Mouse (Mus musculus): ENCODE results near the gene Gmds. TPM values are rescaled to one million over a fixed set of nuclear protein-coding genes. Genes with fewer than 3 reads are reported as not detected.
A peak's percentile ranks its signal among the peaks of the same experiment; 100 is the strongest.

The Gmds gene
- polyA plus RNA-seq, 1 experiment from 2014 or later, result 46.8 TPM

GRCm38 (mm10) chr13:31804571-31804970 lies 534.0 kb downstream of the Gmds start:
- no peak overlapping the region for H3K4me3 ChIP-seq
- peaks cover 58% of the 10 kb centered on the region for H3K4me1 ChIP-seq
- no peak overlapping the region for H3K27ac ChIP-seq
- ATAC-seq (ENCODE audit: insufficient number of reproducible peaks, low FRiP score, low TSS enrichment, low read depth), result no peak
- H3K9ac ChIP-seq, result no peak overlapping the region
- H3K4me2 ChIP-seq, result no peak overlapping the region
- no peaks in the 10 kb centered on the region for H3K9me3 ChIP-seq
- peaks cover 68% of the 10 kb centered on the region for H3K27me3 ChIP-seq
- 10% methylated on average over 7 of the region's 7 CpGs for WGBS
- no peaks in the 10 kb centered on the region for H3K36me3 ChIP-seq

GRCm38 (mm10) chr13:31803166-31804093 lies 535.1 kb downstream of the Gmds start:
- Histone ChIP-seq H3K27ac (no peak overlapping the region), H3K36me3 (no peaks in the 10 kb centered on the region), H3K4me3 (no peak overlapping the region), H3K4me1 (peaks cover 57% of the 10 kb centered on the region), H3K9ac (no peak overlapping the region), H3K9me3 (no peaks in the 10 kb centered on the region), H3K27me3 (peaks cover 77% of the 10 kb centered on the region), H3K4me2 (peak overlapping the region; percentile 31)
- ATAC-seq (ENCODE audit: insufficient number of reproducible peaks, low FRiP score, low TSS enrichment, low read depth), result no peak
- WGBS, result 7% methylated on average over 31 of the region's 31 CpGs

- H3K9me3 ChIP-seq, result no peaks in the 10 kb centered on the region
- ATAC-seq (ENCODE audit: insufficient number of reproducible peaks, low FRiP score, low TSS enrichment, low read depth), result no peak
- no peak overlapping the region for H3K4me2 ChIP-seq
- H3K4me1 ChIP-seq, result peaks cover 55% of the 10 kb centered on the region
- H3K4me3 ChIP-seq, result no peak overlapping the region
- H3K9ac ChIP-seq, result no peak overlapping the region
- 14% methylated on average over 5 of the region's 5 CpGs for WGBS
- H3K27me3 ChIP-seq, result peaks cover 77% of the 10 kb centered on the region
- no peak overlapping the region for H3K27ac ChIP-seq
- H3K36me3 ChIP-seq, result no peaks in the 10 kb centered on the region
These were observed 536.1 kb downstream of the Gmds start for GRCm38 (mm10) chr13:31802447-31802846.

- Histone ChIP-seq H3K36me3 (no peaks in the 10 kb centered on the region), H3K4me2 (peak overlapping the region; percentile 63), H3K27ac (peak overlapping the region; percentile 51), H3K4me3 (peak overlapping the region; percentile 35), H3K9ac (no peak overlapping the region), H3K27me3 (peaks cover 72% of the 10 kb centered on the region), H3K9me3 (no peaks in the 10 kb centered on the region), H3K4me1 (peaks cover 49% of the 10 kb centered on the region)
- ATAC-seq (ENCODE audit: insufficient number of reproducible peaks, low FRiP score, low TSS enrichment, low read depth), result no peak
- WGBS, result 6% methylated on average over 25 of the region's 25 CpGs
These were observed 536.7 kb downstream of the Gmds start for GRCm38 (mm10) chr13:31801703-31802305.

GRCm38 (mm10) chr13:31800581-31801576 lies 537.7 kb downstream of the Gmds start:
- WGBS, result 1% methylated on average over 43 of the region's 43 CpGs
- peak overlapping the region; percentile 63 for H3K4me2 ChIP-seq
- no peak overlapping the region for H3K9ac ChIP-seq
- no peaks in the 10 kb centered on the region for H3K9me3 ChIP-seq
- H3K36me3 ChIP-seq, result no peaks in the 10 kb centered on the region
- H3K27me3 ChIP-seq, result peaks cover 67% of the 10 kb centered on the region
- peaks cover 44% of the 10 kb centered on the region for H3K4me1 ChIP-seq
- peak; percentile 66; the same call in 1 of the 2 replicates for ATAC-seq (ENCODE audit: insufficient number of reproducible peaks, low FRiP score, low TSS enrichment, low read depth)
- peak overlapping the region; percentile 51 for H3K27ac ChIP-seq
- H3K4me3 ChIP-seq, result peak overlapping the region; percentile 35

- Histone ChIP-seq H3K27me3 (peaks cover 61% of the 10 kb centered on the region), H3K4me1 (peaks cover 34% of the 10 kb centered on the region), H3K9ac (no peak overlapping the region), H3K9me3 (no peaks in the 10 kb centered on the region), H3K36me3 (no peaks in the 10 kb centered on the region), H3K4me3 (no peak overlapping the region), H3K27ac (no peak overlapping the region), H3K4me2 (no peak overlapping the region)
- WGBS, result 26% methylated on average over 9 of the region's 9 CpGs
- no peak for ATAC-seq (ENCODE audit: insufficient number of reproducible peaks, low FRiP score, low TSS enrichment, low read depth)
These were observed 540.5 kb downstream of the Gmds start for GRCm38 (mm10) chr13:31798075-31798474.

- no peak overlapping the region for H3K4me3 ChIP-seq
- no peak overlapping the region for H3K9ac ChIP-seq
- no peak overlapping the region for H3K27ac ChIP-seq
- no peaks in the 10 kb centered on the region for H3K9me3 ChIP-seq
- WGBS, result 67% methylated on average over 10 of the region's 10 CpGs
- peaks cover 60% of the 10 kb centered on the region for H3K27me3 ChIP-seq
- no peak overlapping the region for H3K4me2 ChIP-seq
- H3K4me1 ChIP-seq, result peaks cover 35% of the 10 kb centered on the region
- H3K36me3 ChIP-seq, result no peaks in the 10 kb centered on the region
- ATAC-seq (ENCODE audit: insufficient number of reproducible peaks, low FRiP score, low TSS enrichment, low read depth), result no peak
These were observed 541.2 kb downstream of the Gmds start for GRCm38 (mm10) chr13:31797346-31797745.

GRCm38 (mm10) chr13:31793163-31793562 lies 545.4 kb downstream of the Gmds start:
- Histone ChIP-seq H3K27ac (no peak overlapping the region), H3K36me3 (no peaks in the 10 kb centered on the region), H3K9ac (no peak overlapping the region), H3K27me3 (peaks cover 25% of the 10 kb centered on the region), H3K9me3 (no peaks in the 10 kb centered on the region), H3K4me2 (peak overlapping the region; percentile 32; the same call in 1 of the 2 replicates), H3K4me3 (no peak overlapping the region), H3K4me1 (peaks cover 18% of the 10 kb centered on the region)
- no peak for ATAC-seq (ENCODE audit: insufficient number of reproducible peaks, low FRiP score, low TSS enrichment, low read depth)
- WGBS, result 26% methylated on average over 5 of the region's 5 CpGs

- no peaks in the 10 kb centered on the region for H3K9me3 ChIP-seq
- H3K9ac ChIP-seq, result no peak overlapping the region
- H3K27me3 ChIP-seq, result peaks cover 19% of the 10 kb centered on the region
- no peaks in the 10 kb centered on the region for H3K36me3 ChIP-seq
- H3K4me2 ChIP-seq, result peak overlapping the region; percentile 32
- peaks cover 12% of the 10 kb centered on the region for H3K4me1 ChIP-seq
- H3K27ac ChIP-seq, result no peak overlapping the region
- H3K4me3 ChIP-seq, result peak overlapping the region; percentile 19
- 16% methylated on average over 17 of the region's 17 CpGs for WGBS
- no peak for ATAC-seq (ENCODE audit: insufficient number of reproducible peaks, low FRiP score, low TSS enrichment, low read depth)
These were observed 545.9 kb downstream of the Gmds start for GRCm38 (mm10) chr13:31792480-31793132.

- H3K27me3 ChIP-seq, result no peaks in the 10 kb centered on the region
- no peaks in the 10 kb centered on the region for H3K9me3 ChIP-seq
- 0 out of 2 replicates have a peak overlapping the region, but pooled peaks have one; percentile 5 for H3K4me3 ChIP-seq
- no peaks in the 10 kb centered on the region for H3K36me3 ChIP-seq
- H3K9ac ChIP-seq, result no peak overlapping the region
- H3K4me2 ChIP-seq, result peak overlapping the region; percentile 14; the same call in 1 of the 2 replicates
- WGBS, result 43% methylated on average over 7 of the region's 7 CpGs
- H3K4me1 ChIP-seq, result peaks cover 14% of the 10 kb centered on the region
- peak; percentile 65; the same call in 1 of the 2 replicates for ATAC-seq (ENCODE audit: insufficient number of reproducible peaks, low FRiP score, low TSS enrichment, low read depth)
- peak overlapping the region; percentile 62 for H3K27ac ChIP-seq
These were observed 553.8 kb downstream of the Gmds start for GRCm38 (mm10) chr13:31784757-31785156.

GRCm38 (mm10) chr13:31782063-31782462 lies 556.5 kb downstream of the Gmds start:
- Histone ChIP-seq H3K36me3 (no peaks in the 10 kb centered on the region), H3K4me1 (peaks cover 19% of the 10 kb centered on the region), H3K9ac (no peak overlapping the region), H3K27me3 (no peaks in the 10 kb centered on the region), H3K4me3 (no peak overlapping the region), H3K9me3 (no peaks in the 10 kb centered on the region), H3K4me2 (no peak overlapping the region), H3K27ac (no peak overlapping the region)
- WGBS, result 77% methylated on average over 2 of the region's 2 CpGs
- ATAC-seq (ENCODE audit: insufficient number of reproducible peaks, low FRiP score, low TSS enrichment, low read depth), result no peak

All from limb, embryonic 15.5 days (tissue).